Mouse (Mus musculus) intestine, embryonic 14.5 days (tissue): ENCODE results near the gene Synj2. TPM values are rescaled to one million over a fixed set of nuclear protein-coding genes. Genes with fewer than 3 reads are reported as not detected.

Experiments used
- ATAC-seq: fragments of 200-750 bp; cut with Nextera tagmentation; replicated peaks from 2 replicates; pipeline ENCODE4 v1.8.0; 2017; ENCODE audit warnings: low read depth, moderate number of reproducible peaks, moderate TSS enrichment, moderate library complexity; ENCODE audit not compliant: low FRiP score, low TSS enrichment
- DNase-seq: peaks from one replicate; pipeline ENCODE4 v3.0.0-alpha.2; 2018; ENCODE audit warnings: low spot score
- H3K27ac ChIP-seq: fragments of 300-500 bp; sonication (generic); 2 replicates; pipeline ENCODE4 v1.5.1; 2014; ENCODE audit warnings: low read depth, mild to moderate bottlenecking, control low read depth
- H3K27me3 ChIP-seq: fragments of 300-500 bp; sonication (generic); replicated peaks from 2 replicates; pipeline ENCODE4 v1.6.1; 2014; ENCODE audit warnings: low read length, control low read depth; ENCODE audit not compliant: control insufficient read depth, insufficient read depth
- H3K36me3 ChIP-seq: fragments of 300-500 bp; sonication (generic); 2 replicates; pipeline ENCODE4 v1.6.1; 2014; ENCODE audit warnings: low read length, control low read depth; ENCODE audit not compliant: control insufficient read depth, insufficient read depth
- H3K4me1 ChIP-seq: fragments of 300-500 bp; sonication (generic); replicated peaks from 2 replicates; pipeline ENCODE4 v1.6.1; 2014; ENCODE audit warnings: low read length, control low read depth, mixed read lengths; ENCODE audit not compliant: control insufficient read depth, insufficient read depth
- H3K4me2 ChIP-seq: fragments of 300-500 bp; sonication (generic); 2 replicates; pipeline ENCODE4 v1.6.1; 2014; ENCODE audit warnings: low read length
- H3K4me3 ChIP-seq: fragments of 300-500 bp; sonication (generic); 2 replicates; pipeline ENCODE4 v1.5.1; 2014; ENCODE audit warnings: low read depth, low read length, control low read depth, mixed read lengths
- H3K9ac ChIP-seq: fragments of 300-500 bp; sonication (generic); 2 replicates; pipeline ENCODE4 v1.6.1; 2014; ENCODE audit warnings: mild to moderate bottlenecking, low read length
- H3K9me3 ChIP-seq: fragments of 300-500 bp; sonication (generic); 2 replicates; pipeline ENCODE4 v1.6.1; 2016; ENCODE audit warnings: low read length, control low read depth; ENCODE audit not compliant: control insufficient read depth
- WGBS: fragments of 180-500 bp; shearing (Covaris S2); extraction: QIAGEN DNeasy Blood & Tissue Kit; methylation state at CpG from one replicate; pipeline ENCODE4 v1.1.7; 2014; 5-methylcytosine and 5-hydroxymethylcytosine counted together
- polyA plus RNA-seq: library from polyadenylated mRNA; unstranded; fragments of >200 nt; fragmentation: Nextera tagmentation; extraction: Ambion mirVana; gene quantifications from 2 replicates; pipeline ENCODE4 v1.2.1, GENCODE M21; 2014

Gene Synj2
- polyA plus RNA-seq, 1 experiment from 2014 or later: 9.0 TPM

DNA sequence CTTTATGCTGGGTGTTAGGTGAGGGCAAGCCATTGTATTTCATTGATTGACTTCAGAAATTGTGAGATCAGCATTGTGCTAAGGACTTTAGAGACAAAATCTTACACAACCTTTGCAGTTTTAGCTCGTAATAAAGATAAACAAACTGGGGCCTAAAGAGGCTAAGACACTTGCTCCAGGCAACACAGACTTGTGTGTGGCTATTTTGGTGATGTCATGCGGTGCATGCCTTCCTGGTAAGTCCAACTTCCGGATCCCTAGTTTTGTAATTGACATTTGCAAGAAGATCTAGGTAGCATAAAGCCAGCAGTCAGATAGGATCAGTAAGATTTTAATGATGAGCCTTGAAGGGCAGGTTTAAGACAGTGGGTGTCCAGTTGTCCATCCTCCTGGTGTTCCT is 1.1 kb downstream of the Synj2 start:
- no peaks in the 10 kb centered on the region for H3K27me3 ChIP-seq
- no peak for DNase-seq
- peak overlapping the region; percentile 48 for H3K9ac ChIP-seq
- peak overlapping the region; percentile 43 for H3K4me3 ChIP-seq
- 46% methylated on average over 3 of the region's 3 CpGs for WGBS
- no peak overlapping the region for H3K27ac ChIP-seq
- peaks cover 17% of the 10 kb centered on the region; the same call in 1 of the 2 replicates for H3K4me1 ChIP-seq
- ATAC-seq: no peak
- H3K9me3 ChIP-seq: no peaks in the 10 kb centered on the region
- H3K4me2 ChIP-seq: peak overlapping the region; percentile 67
- no peaks in the 10 kb centered on the region for H3K36me3 ChIP-seq

DNA sequence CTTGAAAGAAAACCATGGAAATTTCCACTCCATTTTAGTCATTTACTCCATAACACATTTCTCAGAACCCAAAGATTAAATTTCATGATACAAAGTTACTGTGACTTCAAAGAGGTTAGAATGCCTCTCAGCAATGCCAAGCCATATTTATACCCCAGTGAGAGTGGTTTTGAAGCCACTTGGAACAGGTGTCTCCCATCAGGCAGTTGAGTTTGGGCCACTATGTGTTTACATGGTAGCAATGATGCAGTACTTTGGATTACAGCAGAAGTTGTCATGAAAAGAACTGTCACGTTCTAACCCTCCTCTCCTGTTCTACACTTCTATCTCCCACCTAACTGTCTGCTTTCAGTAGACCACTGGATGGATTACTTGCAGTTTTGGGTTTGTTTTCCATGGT is 2.0 kb downstream of the Synj2 start:
- no peak for DNase-seq
- Histone ChIP-seq H3K4me1 (peaks cover 17% of the 10 kb centered on the region; the same call in 1 of the 2 replicates), H3K27ac (no peak overlapping the region), H3K36me3 (no peaks in the 10 kb centered on the region), H3K9me3 (no peaks in the 10 kb centered on the region), H3K27me3 (no peaks in the 10 kb centered on the region), H3K4me2 (peak overlapping the region; percentile 67; the same call in 1 of the 2 replicates), H3K4me3 (no peak overlapping the region), H3K9ac (no peak overlapping the region)
- 60% methylated on average over 1 of the region's 1 CpGs for WGBS
- ATAC-seq: no peak

DNA sequence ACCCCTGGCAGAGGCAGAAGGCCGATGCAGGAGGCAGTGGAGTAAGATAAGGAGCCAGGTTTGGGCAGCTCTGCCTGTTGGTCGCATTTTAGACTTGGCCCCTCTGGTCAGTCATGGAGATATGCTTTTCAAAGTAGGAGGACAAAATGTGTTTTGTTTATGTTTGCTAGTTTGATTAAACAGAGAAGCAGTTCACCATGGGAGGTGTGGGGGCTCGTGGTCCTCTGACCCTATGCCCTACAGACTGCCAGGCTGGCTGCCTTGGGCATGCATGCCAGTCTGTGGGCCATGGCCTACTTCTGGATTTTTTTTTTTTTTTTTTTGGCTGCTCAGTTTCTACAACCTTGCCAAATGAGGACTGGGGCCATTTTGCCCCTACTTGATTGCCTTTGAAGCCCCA is 6.0 kb downstream of the Synj2 start:
- H3K4me3 ChIP-seq: no peak overlapping the region
- no peaks in the 10 kb centered on the region for H3K27me3 ChIP-seq
- no peaks in the 10 kb centered on the region for H3K36me3 ChIP-seq
- H3K4me1 ChIP-seq: peaks cover 14% of the 10 kb centered on the region; the same call in 1 of the 2 replicates
- 72% methylated on average over 3 of the region's 3 CpGs for WGBS
- ATAC-seq (no peak), DNase-seq (no peak)
- no peaks in the 10 kb centered on the region for H3K9me3 ChIP-seq
- no peak overlapping the region for H3K4me2 ChIP-seq
- H3K27ac ChIP-seq: no peak overlapping the region
- H3K9ac ChIP-seq: no peak overlapping the region

DNA sequence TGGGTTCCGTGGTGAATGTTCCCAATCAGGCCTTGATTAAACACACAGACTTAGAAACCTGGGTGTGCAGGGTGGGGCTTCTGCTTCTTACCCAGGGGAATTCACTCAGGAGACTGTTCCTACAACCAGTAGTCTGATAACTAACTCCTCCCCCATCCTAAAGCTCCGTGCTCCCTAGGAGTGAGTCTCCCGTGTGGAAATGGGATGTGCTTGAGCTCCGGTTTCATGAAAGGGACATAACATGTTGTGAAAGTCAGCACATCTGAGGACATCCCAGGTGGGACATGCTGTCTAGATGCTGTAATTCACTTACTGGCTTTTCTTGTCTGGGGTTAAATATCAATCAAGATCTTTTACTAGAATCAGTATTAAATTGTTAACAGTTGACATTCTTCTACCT is 11.4 kb downstream of the Synj2 start:
- ATAC-seq (no peak), DNase-seq (no peak)
- no peak overlapping the region for H3K9ac ChIP-seq
- H3K9me3 ChIP-seq: no peaks in the 10 kb centered on the region
- H3K4me1 ChIP-seq: 0 out of 2 replicates have a peak, but pooled peaks cover 3% of the 10 kb centered on the region
- 80% methylated on average over 4 of the region's 4 CpGs for WGBS
- no peak overlapping the region for H3K27ac ChIP-seq
- no peaks in the 10 kb centered on the region for H3K36me3 ChIP-seq
- no peak overlapping the region for H3K4me3 ChIP-seq
- H3K27me3 ChIP-seq: no peaks in the 10 kb centered on the region
- H3K4me2 ChIP-seq: no peak overlapping the region

DNA sequence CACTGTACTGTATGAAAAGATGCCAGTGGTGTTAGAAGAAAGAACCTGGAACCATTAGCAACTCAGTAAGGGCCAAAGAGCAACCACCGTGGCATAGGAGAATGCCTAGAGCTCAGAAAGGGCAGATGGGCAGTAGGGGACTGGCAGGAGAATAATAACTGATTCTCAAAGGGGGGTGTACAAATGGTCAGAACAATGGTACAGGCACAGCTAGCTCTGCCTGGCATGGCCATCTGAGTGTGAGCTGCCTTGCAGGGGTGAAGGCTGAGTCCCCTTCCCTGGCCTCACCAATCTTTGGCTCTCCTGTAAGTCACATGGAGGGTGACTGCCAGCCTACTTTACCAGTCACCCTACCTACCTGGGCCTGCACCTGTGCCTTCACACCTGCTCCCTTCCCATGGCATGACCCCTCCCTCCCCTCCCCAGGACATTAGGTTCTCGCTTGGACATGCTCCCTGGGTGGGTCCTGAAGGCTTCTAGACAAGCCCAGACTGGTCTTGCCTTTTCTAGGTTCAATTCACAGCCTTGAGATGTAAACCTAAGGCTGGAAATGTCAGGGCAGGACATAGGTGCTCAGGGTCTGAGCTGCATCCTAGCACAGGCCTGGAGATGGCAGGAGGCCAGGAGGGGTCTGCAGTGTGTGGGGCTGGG is 15.4 kb downstream of the Synj2 start:
- DNase-seq: no peak
- H3K27ac ChIP-seq: no peak overlapping the region
- peaks cover 21% of the 10 kb centered on the region for H3K4me1 ChIP-seq
- no peaks in the 10 kb centered on the region for H3K27me3 ChIP-seq
- no peak overlapping the region for H3K4me3 ChIP-seq
- H3K36me3 ChIP-seq: no peaks in the 10 kb centered on the region
- H3K4me2 ChIP-seq: no peak overlapping the region
- H3K9ac ChIP-seq: no peak overlapping the region
- no peak for ATAC-seq
- H3K9me3 ChIP-seq: no peaks in the 10 kb centered on the region
- 82% methylated on average over 2 of the region's 2 CpGs for WGBS

DNA sequence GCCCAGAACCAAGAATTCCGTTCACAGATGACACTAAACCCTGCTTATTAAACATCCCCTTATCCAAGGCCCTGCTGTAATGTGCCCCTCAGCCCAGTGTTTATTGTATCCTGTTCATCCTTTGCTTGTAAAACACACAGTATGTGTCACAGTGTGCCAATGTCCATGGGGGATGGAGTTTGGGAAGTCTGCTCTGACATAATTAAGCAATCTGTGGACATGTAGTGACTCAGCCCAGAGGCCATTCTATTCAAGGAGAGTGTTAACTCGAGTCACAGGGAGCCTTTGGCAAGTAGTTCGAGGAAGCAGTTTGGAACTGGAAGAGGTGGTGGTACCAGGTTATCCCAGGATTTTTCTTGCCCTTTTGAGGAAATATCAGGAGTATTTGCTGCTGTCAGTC is 16.0 kb downstream of the Synj2 start:
- no peak for DNase-seq
- no peak overlapping the region for H3K4me2 ChIP-seq
- ATAC-seq: no peak
- no peaks in the 10 kb centered on the region for H3K9me3 ChIP-seq
- no peaks in the 10 kb centered on the region for H3K27me3 ChIP-seq
- H3K36me3 ChIP-seq: no peaks in the 10 kb centered on the region; the same call in 1 of the 2 replicates
- H3K4me1 ChIP-seq: peaks cover 21% of the 10 kb centered on the region
- H3K9ac ChIP-seq: no peak overlapping the region
- 49% methylated on average over 3 of the region's 3 CpGs for WGBS
- no peak overlapping the region for H3K4me3 ChIP-seq
- no peak overlapping the region for H3K27ac ChIP-seq

DNA sequence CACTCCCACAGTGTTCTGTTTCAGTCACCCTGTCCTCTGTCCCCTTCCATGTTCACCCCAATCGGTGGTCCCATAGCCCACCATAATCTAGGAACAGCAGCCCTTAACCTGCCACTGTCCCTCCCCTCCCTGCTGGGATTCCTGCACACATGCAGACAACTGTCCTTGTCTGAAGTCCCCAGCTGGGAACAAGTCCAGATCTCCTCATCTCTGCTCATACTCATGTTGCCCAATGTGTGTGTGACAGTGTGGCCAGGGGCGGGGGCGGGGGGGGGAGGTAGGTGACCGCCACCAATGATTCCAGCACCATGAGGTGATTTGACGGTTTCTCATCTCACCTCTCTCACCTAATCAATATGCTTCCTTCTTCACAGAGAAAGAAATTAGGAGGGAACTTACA is 17.1 kb downstream of the Synj2 start:
- Histone ChIP-seq H3K4me3 (no peak overlapping the region), H3K9ac (no peak overlapping the region), H3K4me2 (no peak overlapping the region), H3K9me3 (no peaks in the 10 kb centered on the region), H3K27me3 (no peaks in the 10 kb centered on the region), H3K36me3 (no peaks in the 10 kb centered on the region; the same call in 1 of the 2 replicates), H3K27ac (no peak overlapping the region), H3K4me1 (peaks cover 21% of the 10 kb centered on the region)
- DNase-seq (no peak), ATAC-seq (no peak)
- WGBS: 92% methylated on average over 5 of the region's 5 CpGs

DNA sequence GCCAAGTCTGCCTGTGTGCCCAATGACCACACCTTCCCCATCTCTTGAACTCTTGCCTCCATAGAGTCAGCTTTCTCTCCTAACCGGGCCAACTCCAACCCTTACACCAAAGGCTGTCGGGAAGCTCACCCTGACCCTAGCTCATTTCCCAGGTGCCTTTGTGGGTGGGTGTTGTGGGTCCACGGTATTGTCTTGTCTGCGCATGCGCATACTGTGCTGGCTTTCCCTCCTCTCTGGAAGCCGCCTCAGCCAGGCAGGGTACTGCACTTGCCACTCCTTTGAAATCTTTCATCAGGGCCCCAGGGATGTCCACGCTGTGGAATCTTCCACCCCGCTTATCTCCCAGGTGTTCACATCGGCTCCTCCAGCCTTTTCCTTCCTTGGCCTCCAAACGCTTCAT is 17.6 kb downstream of the Synj2 start:
- H3K4me1 ChIP-seq: peaks cover 21% of the 10 kb centered on the region
- no peaks in the 10 kb centered on the region for H3K27me3 ChIP-seq
- no peak overlapping the region for H3K4me3 ChIP-seq
- no peaks in the 10 kb centered on the region; the same call in 1 of the 2 replicates for H3K36me3 ChIP-seq
- DNase-seq (no peak), ATAC-seq (0 out of 2 replicates have a peak, but pooled peaks have one; percentile 13)
- peak overlapping the region; percentile 72; the same call in 1 of the 2 replicates for H3K27ac ChIP-seq
- no peak overlapping the region for H3K4me2 ChIP-seq
- no peaks in the 10 kb centered on the region for H3K9me3 ChIP-seq
- H3K9ac ChIP-seq: no peak overlapping the region
- 75% methylated on average over 10 of the region's 10 CpGs for WGBS

DNA sequence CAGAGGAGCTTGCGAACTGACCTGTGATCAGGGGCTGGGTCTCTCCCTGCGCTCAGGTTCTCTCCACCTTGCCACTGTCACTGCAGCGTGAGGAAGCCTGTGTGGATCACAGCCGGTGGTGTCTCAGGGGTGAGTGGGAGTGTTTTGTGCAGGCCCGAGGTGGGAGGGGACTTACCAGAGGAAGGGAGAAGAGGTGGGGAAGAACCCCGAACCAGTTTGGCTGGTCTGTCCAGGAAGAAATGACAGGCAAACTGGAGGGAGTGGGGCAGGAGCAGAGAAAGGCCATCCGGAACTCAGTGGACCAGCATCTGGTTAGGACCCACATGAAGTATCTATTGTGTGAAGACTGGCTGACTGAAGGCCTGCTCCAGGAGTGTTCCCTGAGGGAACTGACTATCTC is 18.0 kb downstream of the Synj2 start:
- no peak overlapping the region for H3K4me3 ChIP-seq

More for the DNA sequence above, 18.0 kb downstream of the Synj2 start:
- Histone ChIP-seq H3K4me1 (peaks cover 21% of the 10 kb centered on the region), H3K27ac (peak overlapping the region; percentile 72), H3K9ac (no peak overlapping the region), H3K27me3 (no peaks in the 10 kb centered on the region), H3K9me3 (no peaks in the 10 kb centered on the region), H3K4me2 (0 out of 2 replicates have a peak overlapping the region, but pooled peaks have one; percentile 2), H3K36me3 (no peaks in the 10 kb centered on the region; the same call in 1 of the 2 replicates)
- ATAC-seq (peak; percentile 56; the same call in 1 of the 2 replicates), DNase-seq (peak; percentile 72)
- WGBS: 52% methylated on average over 7 of the region's 7 CpGs
